Mouse (Mus musculus): ENCODE results near the gene Ccdc169.

Ccdc169 gene

DNA sequence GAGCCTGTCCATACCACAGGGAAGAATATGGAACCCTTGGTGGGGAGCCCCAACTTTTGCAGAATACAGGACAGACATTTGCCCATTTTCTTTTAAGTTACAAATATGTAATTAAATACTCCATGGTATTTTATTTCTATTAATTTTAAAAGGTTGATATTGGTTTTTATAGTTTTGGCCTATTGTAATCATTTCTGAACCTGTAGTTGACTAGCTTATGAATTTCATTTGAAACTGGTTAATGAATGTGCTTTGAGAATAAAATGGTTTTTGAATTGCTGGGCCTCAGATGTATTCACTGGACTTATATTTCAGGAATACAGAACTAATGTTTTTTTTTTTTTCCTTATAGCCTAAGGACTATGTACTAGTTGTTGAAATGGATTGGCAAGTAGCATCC lies at the start of gene Ccdc169:
Gene Ccdc169, plus strand, starts transcription at position 301 of the 400 bp plus-strand sequence.
- no peak for TF ChIP-seq GATA4 (IDR thresholded peaks at IDR 0.05; ENCODE audit: insufficient replicate concordance, low read length)

DNA sequence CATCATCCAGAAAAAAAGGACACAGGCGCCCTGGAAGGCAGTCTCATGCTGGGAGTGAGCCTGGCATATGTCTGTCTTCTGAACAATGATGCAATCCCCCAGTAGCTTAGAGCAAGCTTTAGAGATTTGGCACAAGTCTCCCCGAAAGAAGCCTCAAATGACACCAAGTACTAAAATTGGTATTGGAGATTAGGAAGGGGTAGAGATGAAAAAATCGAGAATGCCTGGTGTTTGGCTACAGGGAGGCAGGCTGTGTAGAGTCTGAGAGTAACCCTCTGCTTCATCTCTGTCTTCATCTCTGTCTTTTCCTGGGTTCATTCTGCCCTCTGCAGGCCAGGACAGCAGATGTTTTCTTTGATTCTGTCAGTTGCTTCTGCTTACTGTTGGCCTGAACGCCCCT lies 49.8 kb upstream of the Ccdc169 start:
- TF ChIP-seq GATA4 (IDR thresholded peaks at IDR 0.05; ENCODE audit: insufficient replicate concordance, low read length), result no peak

DNA sequence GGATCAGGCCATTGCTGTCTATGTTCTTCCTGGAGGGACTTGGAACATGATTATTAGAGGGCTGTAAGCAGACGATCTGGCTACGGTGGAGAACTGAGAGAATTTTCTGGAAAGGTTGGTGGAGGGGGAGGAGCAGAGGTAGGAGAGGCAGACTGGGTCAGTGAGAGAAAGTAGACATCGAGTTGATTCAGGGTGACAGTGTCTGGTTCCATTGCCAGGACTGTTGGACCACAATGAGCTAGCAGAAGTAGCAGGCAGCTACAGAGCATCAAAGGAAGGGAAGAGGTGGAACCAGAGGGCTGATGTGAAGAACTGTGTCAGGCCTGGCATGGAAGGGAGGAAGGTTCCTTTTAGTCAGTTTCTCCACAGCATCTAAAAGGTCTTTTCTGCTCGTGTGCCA lies 48.8 kb upstream of the Ccdc169 start:
- TF ChIP-seq GATA4 (IDR thresholded peaks at IDR 0.05; ENCODE audit: insufficient replicate concordance, low read length), result no peak

DNA sequence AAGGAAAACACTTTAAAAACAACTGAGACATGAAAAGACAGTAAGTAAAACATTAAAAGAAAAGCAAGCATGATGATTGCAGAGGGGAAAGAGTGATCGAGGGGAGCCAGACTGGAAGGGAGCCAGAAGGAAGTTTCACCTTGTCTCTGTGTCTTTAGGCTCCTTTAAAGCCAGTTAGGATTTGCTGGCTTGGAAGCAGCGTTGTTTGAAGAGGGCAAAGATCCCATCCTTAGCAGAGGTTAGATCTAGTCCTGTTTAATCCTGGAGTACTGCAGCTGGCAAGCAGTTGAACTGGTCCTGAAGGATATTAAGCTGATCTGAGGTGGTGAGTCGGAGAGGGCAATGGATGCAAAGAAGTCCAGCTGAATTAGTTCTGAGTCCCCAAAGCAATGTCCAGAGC lies 48.3 kb upstream of the Ccdc169 start:
- TF ChIP-seq GATA4 (IDR thresholded peaks at IDR 0.05; ENCODE audit: insufficient replicate concordance, low read length), result no peak

GRCm38 (mm10) chr3:55089291-55089690 lies 47.8 kb upstream of the Ccdc169 start:
- TF ChIP-seq GATA4 (IDR thresholded peaks at IDR 0.05; ENCODE audit: insufficient replicate concordance, low read length), result no peak

GRCm38 (mm10) chr3:55093161-55093560 lies 44.0 kb upstream of the Ccdc169 start:
- no peak for TF ChIP-seq GATA4 (IDR thresholded peaks at IDR 0.05; ENCODE audit: insufficient replicate concordance, low read length)

DNA sequence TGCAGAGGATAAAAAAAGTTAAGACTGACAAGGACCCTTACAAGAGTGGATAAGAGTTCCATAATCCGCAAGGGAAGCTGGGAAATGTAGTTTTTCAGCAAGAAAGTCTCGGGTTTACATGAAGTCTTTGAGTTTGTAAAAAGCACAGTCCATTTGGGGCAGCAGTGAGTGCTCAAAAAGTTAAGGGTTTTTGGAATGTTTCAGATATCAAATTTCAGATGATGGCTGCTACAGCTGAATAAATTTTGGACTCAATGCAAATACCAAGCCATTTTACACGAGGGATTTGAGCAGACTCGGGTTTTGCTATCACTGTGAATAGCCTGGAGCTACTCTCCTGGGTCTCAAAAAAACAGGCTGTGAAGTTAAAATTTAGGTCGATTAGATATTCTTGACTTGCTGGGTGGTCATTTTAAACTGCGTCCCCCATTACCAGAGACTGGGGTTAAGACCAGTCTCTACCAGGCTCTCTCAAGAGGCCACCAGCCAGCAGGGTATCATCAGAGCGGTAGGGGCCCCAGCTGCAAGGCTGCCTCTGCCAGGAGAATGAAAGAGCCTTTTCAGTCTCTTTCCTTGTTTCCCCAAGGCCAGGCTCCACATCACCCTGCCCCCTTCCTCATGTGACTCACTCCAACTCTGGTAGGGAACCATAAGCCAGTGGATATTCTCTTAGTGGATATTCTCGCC lies 41.0 kb upstream of the Ccdc169 start:
- TF ChIP-seq GATA4 (IDR thresholded peaks at IDR 0.05; ENCODE audit: insufficient replicate concordance, low read length), result no peak

- no peak for TF ChIP-seq GATA4 (IDR thresholded peaks at IDR 0.05; ENCODE audit: insufficient replicate concordance, low read length)
Measured at GRCm38 (mm10) chr3:55096655-55097005, 40.5 kb upstream of the Ccdc169 start.

GRCm38 (mm10) chr3:55097186-55097585 lies 40.0 kb upstream of the Ccdc169 start:
- no peak for TF ChIP-seq GATA4 (IDR thresholded peaks at IDR 0.05; ENCODE audit: insufficient replicate concordance, low read length)

DNA sequence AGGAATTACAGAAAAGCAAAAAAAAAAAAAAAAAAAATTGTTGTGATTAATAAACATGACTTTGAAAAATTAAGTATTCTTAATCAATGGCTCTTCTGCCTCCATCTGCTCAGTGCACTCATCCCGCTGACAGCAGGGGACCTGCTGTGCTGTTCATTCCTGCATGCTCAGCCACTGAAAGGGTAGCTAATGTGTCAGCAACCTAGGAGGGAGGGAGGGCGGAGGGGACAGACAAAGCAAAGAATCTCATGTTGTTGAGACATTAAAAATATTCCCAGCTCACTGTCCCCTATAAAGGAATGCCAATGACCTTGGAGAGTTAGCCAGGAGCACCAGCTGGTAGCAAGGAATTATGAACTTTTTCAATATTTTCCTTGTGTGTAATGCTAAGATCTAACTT lies 39.1 kb upstream of the Ccdc169 start:
- TF ChIP-seq GATA4 (IDR thresholded peaks at IDR 0.05; ENCODE audit: insufficient replicate concordance, low read length), result no peak

DNA sequence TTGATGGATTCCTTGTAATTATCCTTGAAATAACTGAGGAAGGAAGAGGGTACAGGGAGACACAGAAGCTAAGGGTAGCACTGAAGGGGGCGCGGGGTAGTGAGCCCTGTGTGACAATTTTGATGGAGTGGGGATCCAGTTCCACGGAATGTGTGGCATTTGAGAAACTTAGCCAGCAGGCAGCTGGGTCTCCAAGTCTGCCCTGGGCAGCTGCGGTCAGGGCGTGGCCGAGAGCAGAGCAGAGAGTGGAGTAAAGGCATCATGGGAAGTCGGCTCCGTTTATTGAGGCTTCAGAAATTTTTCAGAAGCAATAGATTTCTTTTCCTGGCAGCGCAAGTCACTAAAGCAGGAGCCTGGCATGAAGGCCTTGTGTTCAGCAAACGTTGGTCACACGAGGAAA lies 38.1 kb upstream of the Ccdc169 start:
- TF ChIP-seq GATA4 (IDR thresholded peaks at IDR 0.05; ENCODE audit: insufficient replicate concordance, low read length), result no peak

GRCm38 (mm10) chr3:55101092-55101491 lies 36.0 kb upstream of the Ccdc169 start:
- TF ChIP-seq GATA4 (IDR thresholded peaks at IDR 0.05; ENCODE audit: insufficient replicate concordance, low read length), result no peak

DNA sequence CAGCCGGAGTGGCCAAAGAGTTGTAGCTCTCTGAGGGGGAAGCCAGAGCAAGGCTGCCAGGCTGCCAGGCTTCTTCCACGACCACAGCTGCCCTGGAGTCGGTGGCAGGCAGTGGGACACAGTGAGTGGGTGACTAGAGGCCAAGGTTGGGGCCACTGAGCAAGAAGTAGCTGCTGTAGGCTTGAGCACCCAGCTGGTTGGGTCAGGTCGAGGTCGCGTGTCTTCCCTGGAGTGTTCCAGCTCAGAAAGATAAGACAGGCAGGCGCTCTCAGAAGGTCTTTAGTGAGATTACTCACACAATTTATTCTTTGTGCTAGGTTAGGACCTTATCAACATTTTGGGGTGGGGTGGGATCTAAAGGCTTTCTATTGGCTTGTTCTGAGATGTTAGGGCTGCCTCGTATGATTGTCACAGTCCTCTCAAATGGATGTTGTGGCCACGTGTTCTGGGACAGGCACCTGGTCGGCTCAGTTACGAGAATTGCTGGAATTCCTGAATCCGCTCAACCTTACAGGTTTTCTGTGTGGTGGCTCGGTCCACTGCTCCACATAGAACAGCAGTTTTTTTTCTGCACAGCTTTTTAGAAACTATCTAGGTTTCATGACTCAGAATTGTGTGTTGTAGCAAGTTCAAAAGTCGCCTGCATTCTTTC lies 31.6 kb upstream of the Ccdc169 start:
- no peak for TF ChIP-seq GATA4 (IDR thresholded peaks at IDR 0.05; ENCODE audit: insufficient replicate concordance, low read length)

- no peak for TF ChIP-seq GATA4 (IDR thresholded peaks at IDR 0.05; ENCODE audit: insufficient replicate concordance, low read length)
Measured at GRCm38 (mm10) chr3:55106051-55106450, 31.1 kb upstream of the Ccdc169 start.

DNA sequence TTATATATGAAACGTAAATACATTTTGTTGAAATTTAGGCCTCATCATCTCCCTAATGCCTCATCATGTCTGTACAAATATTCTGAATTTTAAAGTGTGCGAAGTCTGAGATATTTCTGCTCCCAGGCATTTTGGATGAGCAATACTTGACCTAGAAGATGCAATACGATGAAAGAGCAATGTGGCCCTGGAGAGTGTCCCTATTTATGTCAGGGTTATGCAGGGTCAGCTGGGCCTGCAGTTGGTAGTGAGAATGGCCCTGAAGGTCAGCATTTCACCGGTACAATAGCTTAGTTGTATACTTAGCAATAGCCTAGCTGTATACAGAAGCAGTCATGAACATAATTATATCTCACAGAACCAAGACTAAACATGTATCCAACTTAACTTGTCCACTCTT lies 28.0 kb upstream of the Ccdc169 start:
- no peak for TF ChIP-seq GATA4 (IDR thresholded peaks at IDR 0.05; ENCODE audit: insufficient replicate concordance, low read length)

DNA sequence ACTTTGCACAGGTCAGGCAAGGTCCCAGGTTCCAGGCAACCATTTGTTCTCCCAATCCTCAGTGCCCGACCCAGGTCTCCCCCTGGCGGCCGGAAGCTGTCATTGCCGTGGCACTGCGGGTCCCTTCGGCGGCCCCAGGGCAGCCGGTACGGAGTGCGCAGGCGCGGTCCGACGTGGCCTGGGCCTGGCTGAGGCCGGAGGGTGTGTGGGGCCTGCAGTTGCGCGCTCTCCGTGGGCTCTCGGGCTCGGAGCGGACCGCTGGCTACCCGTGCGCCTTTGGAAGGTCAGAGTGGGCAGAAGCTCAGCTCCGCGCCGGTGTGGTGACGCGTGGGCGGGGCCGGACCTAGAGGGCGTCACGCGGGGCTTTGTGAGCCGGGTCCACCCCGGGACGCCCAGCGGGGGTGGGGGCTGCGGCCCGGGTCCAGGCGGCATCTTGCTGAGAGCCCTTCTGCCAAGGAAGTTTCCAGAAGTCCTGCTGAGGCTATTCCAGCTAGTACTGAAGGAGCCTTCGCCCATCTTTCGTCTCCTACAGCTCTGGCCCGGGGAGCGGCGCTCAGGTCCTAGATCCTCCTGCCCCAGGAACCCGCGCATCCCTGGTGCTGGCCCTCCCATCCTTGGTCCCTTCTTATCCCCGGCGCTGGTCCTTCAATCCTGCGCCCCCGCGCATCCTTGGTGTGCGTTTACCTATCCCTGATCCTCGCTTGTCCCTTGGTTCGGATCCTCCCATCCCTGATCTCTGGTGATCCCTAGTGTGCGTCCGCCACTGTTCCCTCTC lies 25.0 kb upstream of the Ccdc169 start, which contains the start of gene Spg20:
Gene Spg20, plus strand, starts transcription at position 174 of the 775 bp plus-strand sequence.
- no peak for TF ChIP-seq GATA4 (IDR thresholded peaks at IDR 0.05; ENCODE audit: insufficient replicate concordance, low read length)

Data from liver, adult (tissue).